Mouse (Mus musculus): ENCODE measurements around the gene Hist1h3c. TPM values are rescaled to one million over a fixed set of nuclear protein-coding genes. Genes with fewer than 3 reads are reported as not detected.
A peak's percentile ranks its signal among the peaks of the same experiment; 100 is the strongest.

The Hist1h3c gene
- polyA plus RNA-seq, 1 experiment, result 3.6 TPM

DNA sequence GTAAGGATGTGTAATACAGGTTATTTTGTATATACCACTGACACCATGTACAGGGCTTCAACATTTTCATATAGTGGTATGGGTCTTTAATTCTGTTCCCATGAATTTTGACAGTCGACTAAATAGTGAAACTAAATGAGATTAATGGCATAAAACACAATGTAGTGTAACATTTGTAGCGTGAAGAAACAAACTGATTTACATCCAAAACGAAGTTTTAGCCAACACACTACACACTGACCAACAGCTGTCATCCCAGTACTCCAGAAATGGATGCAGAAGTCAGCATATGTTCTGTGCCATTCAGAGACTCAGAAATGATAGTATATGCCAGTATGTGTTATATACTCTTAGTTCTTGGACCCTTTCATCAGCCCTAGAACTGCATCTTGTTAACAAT lies 12.5 kb upstream of the Hist1h3c start:
- H3K9ac ChIP-seq (ENCODE audit: low read depth, poor library complexity, severe bottlenecking), result 0 out of 2 replicates have a peak overlapping the region, but pooled peaks have one; percentile 74
- no peak overlapping the region for H3K4me3 ChIP-seq (ENCODE audit: low read depth, low read length)
- H3K4me1 ChIP-seq (ENCODE audit: control insufficient read depth, insufficient read depth, low read length), result no peaks in the 10 kb centered on the region

DNA sequence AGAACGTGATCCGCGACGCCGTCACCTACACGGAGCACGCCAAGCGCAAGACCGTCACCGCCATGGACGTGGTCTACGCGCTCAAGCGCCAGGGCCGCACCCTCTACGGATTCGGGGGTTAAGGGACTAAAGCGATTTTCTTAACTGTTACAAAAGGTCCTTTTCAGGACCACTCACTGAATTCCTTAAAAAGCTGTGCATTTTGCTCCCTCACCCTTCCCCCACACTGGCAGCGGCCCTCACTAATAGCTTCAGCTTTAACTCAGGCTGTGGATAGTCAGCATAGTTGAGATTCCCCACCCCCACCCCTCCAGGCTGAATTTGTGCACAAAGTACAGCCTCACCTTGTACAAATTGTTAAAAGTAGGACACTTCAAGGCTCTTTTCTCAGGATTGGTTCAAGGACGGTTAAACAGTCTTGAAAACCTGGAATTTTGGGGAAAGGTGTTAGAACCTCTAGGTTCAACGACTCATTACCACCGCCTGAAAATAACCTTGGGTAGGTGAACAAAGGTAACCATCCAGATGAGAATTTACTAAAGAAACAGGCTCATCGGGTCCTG lies 11.9 kb upstream of the Hist1h3c start:
- peak; percentile 87 for TF ChIP-seq POLR2A (IDR thresholded peaks at IDR 0.05; ENCODE audit: insufficient read depth, low read length)
- TF ChIP-seq EP300 (IDR thresholded peaks at IDR 0.05; ENCODE audit: insufficient read depth, low read depth, low read length), result no peak
- H3K27me3 ChIP-seq (ENCODE audit: control insufficient read depth, insufficient read depth, low read length, poor library complexity, severe bottlenecking), result no peaks in the 10 kb centered on the region
- H3K4me1 ChIP-seq (ENCODE audit: control insufficient read depth, insufficient read depth, low read length), result no peaks in the 10 kb centered on the region
- peak overlapping the region; percentile 70 for H3K27ac ChIP-seq (ENCODE audit: insufficient read depth, low read length)
- no peaks in the 10 kb centered on the region for H3K9me3 ChIP-seq (replicated peaks; ENCODE audit: control insufficient read depth, insufficient read depth, low read length, poor library complexity, severe bottlenecking)
- H3K4me3 ChIP-seq (ENCODE audit: low read depth, low read length), result peak overlapping the region; percentile 52
- no peaks in the 10 kb centered on the region for H3K36me3 ChIP-seq (ENCODE audit: control insufficient read depth, insufficient read depth, low read length, poor library complexity, severe bottlenecking)
- peak overlapping the region; percentile 74 for H3K9ac ChIP-seq (ENCODE audit: low read depth, poor library complexity, severe bottlenecking)

More for the DNA sequence above, 12.5 kb upstream of the Hist1h3c start:
- Histone ChIP-seq H3K9me3 (replicated peaks; ENCODE audit: control insufficient read depth, insufficient read depth, low read length, poor library complexity, severe bottlenecking) (no peaks in the 10 kb centered on the region), H3K27ac (ENCODE audit: insufficient read depth, low read length) (peak overlapping the region; percentile 56; the same call in 1 of the 2 replicates), H3K27me3 (ENCODE audit: control insufficient read depth, insufficient read depth, low read length, poor library complexity, severe bottlenecking) (no peaks in the 10 kb centered on the region), H3K36me3 (ENCODE audit: control insufficient read depth, insufficient read depth, low read length, poor library complexity, severe bottlenecking) (no peaks in the 10 kb centered on the region)
- TF ChIP-seq POLR2A (IDR thresholded peaks at IDR 0.05; ENCODE audit: insufficient read depth, low read length) (no peak), EP300 (IDR thresholded peaks at IDR 0.05; ENCODE audit: insufficient read depth, low read depth, low read length) (no peak), CTCF (IDR thresholded peaks at IDR 0.05; ENCODE audit: low read depth, low read length) (no peak)

DNA sequence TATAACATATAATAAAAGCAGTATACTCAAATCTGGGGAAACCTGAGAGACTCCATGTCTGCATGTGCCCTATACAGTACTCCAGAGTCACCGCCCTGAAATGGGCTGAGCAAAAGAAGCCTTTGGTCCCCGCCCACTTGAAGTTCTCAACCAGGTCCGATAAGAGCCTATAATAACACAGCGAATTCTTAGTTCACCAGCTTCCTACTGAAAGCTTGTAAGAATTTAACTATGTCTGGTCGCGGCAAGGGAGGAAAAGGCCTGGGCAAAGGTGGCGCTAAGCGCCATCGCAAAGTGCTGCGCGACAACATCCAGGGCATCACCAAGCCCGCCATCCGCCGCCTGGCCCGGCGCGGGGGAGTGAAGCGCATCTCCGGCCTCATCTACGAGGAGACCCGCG lies 11.4 kb upstream of the Hist1h3c start, which contains the start of gene Hist1h4b:
Hist1h4b (plus strand) TSS at position 224 of the 400 bp plus-strand sequence.
- TF ChIP-seq EP300 (IDR thresholded peaks at IDR 0.05; ENCODE audit: insufficient read depth, low read depth, low read length) (0 out of 2 replicates have a peak, but pooled peaks have one; percentile 48), POLR2A (IDR thresholded peaks at IDR 0.05; ENCODE audit: insufficient read depth, low read length) (peak; percentile 98), CTCF (IDR thresholded peaks at IDR 0.05; ENCODE audit: low read depth, low read length) (no peak)
- H3K9me3 ChIP-seq (replicated peaks; ENCODE audit: control insufficient read depth, insufficient read depth, low read length, poor library complexity, severe bottlenecking), result no peaks in the 10 kb centered on the region
- no peaks in the 10 kb centered on the region for H3K4me1 ChIP-seq (ENCODE audit: control insufficient read depth, insufficient read depth, low read length)
- no peaks in the 10 kb centered on the region for H3K27me3 ChIP-seq (ENCODE audit: control insufficient read depth, insufficient read depth, low read length, poor library complexity, severe bottlenecking)
- H3K4me3 ChIP-seq (ENCODE audit: low read depth, low read length), result peak within 1 kb of the TSS; percentile 52
- peak within 1 kb of the TSS; percentile 80 for H3K27ac ChIP-seq (ENCODE audit: insufficient read depth, low read length)
- peak within 1 kb of the TSS; percentile 74 for H3K9ac ChIP-seq (ENCODE audit: low read depth, poor library complexity, severe bottlenecking)
- no peaks in the 10 kb centered on the region for H3K36me3 ChIP-seq (ENCODE audit: control insufficient read depth, insufficient read depth, low read length, poor library complexity, severe bottlenecking)

DNA sequence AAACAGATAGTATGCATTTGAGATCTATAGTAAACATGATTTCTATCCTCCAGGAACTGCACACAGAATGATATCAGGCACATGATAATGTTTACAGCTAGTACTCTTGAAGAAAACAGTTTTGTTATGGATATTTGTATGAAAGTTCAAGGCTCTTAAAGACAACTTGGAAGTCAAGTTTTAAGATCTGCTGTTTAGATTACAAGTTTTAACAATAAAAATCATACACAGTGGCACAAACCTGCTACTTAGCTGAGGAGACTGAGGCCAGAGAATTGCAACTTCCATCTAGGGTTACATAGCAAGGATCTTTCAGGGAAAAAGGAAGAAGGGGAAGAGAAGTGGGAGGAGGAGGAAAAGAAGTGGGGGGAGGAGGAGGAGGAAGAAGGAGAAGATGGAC lies 9.6 kb upstream of the Hist1h3c start:
- Histone ChIP-seq H3K9ac (ENCODE audit: low read depth, poor library complexity, severe bottlenecking) (no peak overlapping the region), H3K4me3 (ENCODE audit: low read depth, low read length) (no peak overlapping the region), H3K27ac (ENCODE audit: insufficient read depth, low read length) (no peak overlapping the region), H3K4me1 (ENCODE audit: control insufficient read depth, insufficient read depth, low read length) (no peaks in the 10 kb centered on the region), H3K36me3 (ENCODE audit: control insufficient read depth, insufficient read depth, low read length, poor library complexity, severe bottlenecking) (no peaks in the 10 kb centered on the region), H3K27me3 (ENCODE audit: control insufficient read depth, insufficient read depth, low read length, poor library complexity, severe bottlenecking) (no peaks in the 10 kb centered on the region), H3K9me3 (replicated peaks; ENCODE audit: control insufficient read depth, insufficient read depth, low read length, poor library complexity, severe bottlenecking) (no peaks in the 10 kb centered on the region)
- no peak for TF ChIP-seq CTCF (IDR thresholded peaks at IDR 0.05; ENCODE audit: low read depth, low read length)

DNA sequence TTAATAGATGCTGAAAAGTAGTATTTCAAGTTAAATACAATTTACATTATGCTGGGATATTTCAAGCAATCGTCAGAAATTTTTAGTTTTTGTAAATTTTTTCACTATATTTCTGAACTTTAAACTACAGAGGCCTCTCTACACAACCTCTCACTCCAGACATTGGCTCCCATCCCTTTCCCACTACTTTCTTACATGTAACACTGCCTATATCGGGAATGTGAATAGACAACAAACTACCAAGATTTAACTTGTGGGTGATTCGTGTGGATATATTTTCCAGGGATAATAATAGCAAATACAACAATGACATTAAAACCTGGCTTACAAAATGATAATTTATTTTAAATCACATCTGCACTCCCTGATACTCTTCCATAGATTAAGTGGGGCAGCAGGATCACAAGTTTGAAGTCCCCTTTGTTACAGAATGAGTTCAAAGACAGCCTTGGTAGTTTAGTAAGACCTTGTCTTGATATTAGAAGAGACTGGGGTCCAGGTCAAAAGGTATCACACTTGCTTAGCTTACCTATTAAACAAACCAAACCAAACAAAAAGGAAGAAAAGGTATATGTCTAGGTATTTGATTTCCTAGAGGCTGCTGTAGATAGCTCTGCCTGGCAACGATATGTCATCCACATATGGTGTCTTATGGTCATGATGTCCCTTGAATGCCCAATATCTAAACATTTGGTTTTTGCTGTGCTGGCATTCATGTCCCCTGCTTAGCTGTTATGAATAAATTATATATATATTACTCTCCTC lies 8.1 kb upstream of the Hist1h3c start:
- Histone ChIP-seq H3K27ac (ENCODE audit: insufficient read depth, low read length) (no peak overlapping the region; the same call in 1 of the 2 replicates), H3K9me3 (replicated peaks; ENCODE audit: control insufficient read depth, insufficient read depth, low read length, poor library complexity, severe bottlenecking) (no peaks in the 10 kb centered on the region), H3K36me3 (ENCODE audit: control insufficient read depth, insufficient read depth, low read length, poor library complexity, severe bottlenecking) (no peaks in the 10 kb centered on the region), H3K4me1 (ENCODE audit: control insufficient read depth, insufficient read depth, low read length) (peaks cover under 1% of the 10 kb centered on the region), H3K27me3 (ENCODE audit: control insufficient read depth, insufficient read depth, low read length, poor library complexity, severe bottlenecking) (no peaks in the 10 kb centered on the region), H3K9ac (ENCODE audit: low read depth, poor library complexity, severe bottlenecking) (peak overlapping the region; percentile 96), H3K4me3 (ENCODE audit: low read depth, low read length) (no peak overlapping the region)
- TF ChIP-seq EP300 (IDR thresholded peaks at IDR 0.05; ENCODE audit: insufficient read depth, low read depth, low read length), result no peak
- no peak for TF ChIP-seq POLR2A (IDR thresholded peaks at IDR 0.05; ENCODE audit: insufficient read depth, low read length)
- no peak for TF ChIP-seq CTCF (IDR thresholded peaks at IDR 0.05; ENCODE audit: low read depth, low read length)

DNA sequence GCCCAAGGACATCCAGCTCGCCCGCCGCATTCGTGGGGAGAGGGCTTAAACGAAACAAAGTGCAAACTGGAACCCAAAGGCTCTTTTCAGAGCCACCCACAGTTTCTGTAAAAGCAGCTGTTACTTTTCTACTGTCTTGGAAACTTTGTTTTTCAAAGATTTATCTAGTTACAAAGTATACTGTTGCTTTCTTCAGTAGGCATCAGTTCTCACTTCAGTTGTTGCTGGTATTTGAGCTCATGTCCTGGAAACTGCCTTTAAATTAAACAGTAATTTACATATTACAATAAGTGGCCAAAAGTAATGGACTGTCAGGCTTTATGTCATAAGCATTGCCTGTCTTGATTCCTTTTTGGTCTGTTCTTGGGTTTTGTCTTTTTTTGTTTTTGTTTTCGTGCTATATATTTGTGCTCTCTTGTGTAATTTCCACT lies 7.4 kb upstream of the Hist1h3c start:
- no peaks in the 10 kb centered on the region for H3K27me3 ChIP-seq (ENCODE audit: control insufficient read depth, insufficient read depth, low read length, poor library complexity, severe bottlenecking)
- no peaks in the 10 kb centered on the region for H3K36me3 ChIP-seq (ENCODE audit: control insufficient read depth, insufficient read depth, low read length, poor library complexity, severe bottlenecking)
- H3K4me1 ChIP-seq (ENCODE audit: control insufficient read depth, insufficient read depth, low read length), result peaks cover 2% of the 10 kb centered on the region
- H3K9me3 ChIP-seq (replicated peaks; ENCODE audit: control insufficient read depth, insufficient read depth, low read length, poor library complexity, severe bottlenecking), result no peaks in the 10 kb centered on the region
- H3K4me3 ChIP-seq (ENCODE audit: low read depth, low read length), result peak overlapping the region; percentile 81
- TF ChIP-seq POLR2A (IDR thresholded peaks at IDR 0.05; ENCODE audit: insufficient read depth, low read length) (no peak), EP300 (IDR thresholded peaks at IDR 0.05; ENCODE audit: insufficient read depth, low read depth, low read length) (no peak), CTCF (IDR thresholded peaks at IDR 0.05; ENCODE audit: low read depth, low read length) (no peak)
- peak overlapping the region; percentile 96 for H3K9ac ChIP-seq (ENCODE audit: low read depth, poor library complexity, severe bottlenecking)
- peak overlapping the region; percentile 85 for H3K27ac ChIP-seq (ENCODE audit: insufficient read depth, low read length)
